Mouse (Mus musculus) cerebellum, adult 8-10 months (tissue): ENCODE results near the gene Itsn1.
A peak's percentile ranks its signal among the peaks of the same experiment; 100 is the strongest.

Experiments
- DNase-seq: peaks from one replicate; pipeline ENCODE4 v3.0.0; 2022

The Itsn1 gene

DNA sequence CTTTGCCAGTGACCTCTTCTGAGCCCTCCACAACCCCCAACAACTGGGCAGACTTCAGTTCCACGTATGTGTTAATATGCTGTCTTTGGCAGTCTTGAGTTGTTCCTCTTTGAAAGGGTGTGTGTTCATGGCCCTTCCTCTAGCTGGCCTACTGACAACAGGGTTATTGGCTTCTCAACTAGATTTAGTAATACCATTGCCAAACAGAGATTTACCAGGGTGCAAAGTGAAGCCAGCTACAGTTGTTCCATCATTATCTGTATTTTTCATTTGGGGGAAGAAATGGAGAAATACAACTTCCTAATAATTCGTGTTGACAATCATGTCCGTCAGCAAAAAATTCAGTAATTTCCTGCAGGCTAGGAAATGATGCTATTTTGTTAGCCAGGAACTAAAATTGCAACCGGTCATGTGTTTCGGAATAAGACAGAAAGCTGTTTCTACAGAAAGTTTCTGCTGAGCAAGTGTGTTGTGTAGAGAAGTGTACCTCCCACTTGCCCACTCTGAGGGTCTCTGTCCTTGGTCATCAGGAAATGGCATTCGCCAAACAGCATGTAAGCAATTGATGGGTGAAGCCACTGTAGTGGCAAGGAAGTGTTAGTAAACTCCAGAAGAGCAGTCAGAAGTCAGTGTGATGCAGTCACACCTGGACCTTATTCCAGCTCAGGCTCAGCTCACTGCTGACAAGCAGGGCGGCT lies 120.0 kb downstream of the Itsn1 start:
- DNase-seq: no peak

DNA sequence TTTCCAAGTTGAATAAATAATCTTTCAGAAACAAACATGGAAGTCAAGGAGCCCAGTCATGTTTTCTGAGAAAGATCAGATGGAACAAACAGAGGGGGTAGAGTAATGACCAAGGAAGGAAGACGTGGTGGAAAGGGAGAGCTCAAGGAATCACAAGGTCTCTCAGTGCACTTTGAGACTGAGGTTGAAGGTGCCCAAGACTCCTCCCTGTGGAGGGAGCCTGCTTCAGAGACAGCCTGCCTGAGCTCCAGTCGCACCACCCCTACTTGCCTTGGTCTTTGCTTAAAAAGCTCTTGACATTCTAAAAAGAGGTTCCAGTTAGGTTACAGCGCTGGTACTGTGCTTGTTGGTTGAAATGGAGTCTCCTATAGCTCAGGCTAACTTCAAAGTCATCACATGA lies 121.1 kb downstream of the Itsn1 start:
- DNase-seq: no peak

DNA sequence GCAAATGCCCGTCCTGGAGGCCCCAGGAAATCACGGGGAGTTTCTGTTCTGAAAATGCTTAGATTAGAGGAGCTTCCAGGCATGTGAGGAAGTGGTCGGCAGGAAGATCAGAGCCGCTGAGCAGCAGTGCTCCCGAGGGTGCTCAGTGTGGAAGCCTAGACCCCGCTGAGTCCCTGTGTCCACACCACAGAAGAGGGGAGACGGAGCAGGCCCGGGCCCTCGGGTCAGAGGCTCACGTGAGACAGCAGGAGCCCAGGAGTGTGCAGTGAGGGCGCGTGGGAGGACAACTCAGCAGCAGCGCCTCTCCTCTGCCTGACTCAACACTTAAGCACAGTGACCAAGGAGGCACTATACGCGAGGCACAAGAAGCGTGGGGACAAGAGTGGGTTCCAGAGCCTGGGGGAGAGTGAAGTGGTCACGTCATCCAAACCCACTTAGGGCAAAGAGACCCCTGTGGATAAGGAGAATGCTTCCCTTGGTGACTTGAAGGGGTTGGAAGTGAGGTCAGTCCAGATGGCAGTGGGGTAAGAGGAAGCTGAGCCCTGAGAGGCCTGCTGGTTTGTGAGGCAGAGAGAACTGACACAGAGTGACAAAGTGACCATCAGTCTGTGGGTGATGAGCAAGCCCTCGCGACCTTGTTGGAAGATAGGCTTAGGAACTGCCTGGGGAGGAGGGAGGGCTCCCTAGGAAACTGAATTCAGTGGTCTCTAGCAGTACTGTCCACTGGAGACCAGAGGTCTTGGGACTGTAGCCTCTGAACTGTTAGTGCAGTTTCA lies 122.6 kb downstream of the Itsn1 start:
- no peak for DNase-seq

DNA sequence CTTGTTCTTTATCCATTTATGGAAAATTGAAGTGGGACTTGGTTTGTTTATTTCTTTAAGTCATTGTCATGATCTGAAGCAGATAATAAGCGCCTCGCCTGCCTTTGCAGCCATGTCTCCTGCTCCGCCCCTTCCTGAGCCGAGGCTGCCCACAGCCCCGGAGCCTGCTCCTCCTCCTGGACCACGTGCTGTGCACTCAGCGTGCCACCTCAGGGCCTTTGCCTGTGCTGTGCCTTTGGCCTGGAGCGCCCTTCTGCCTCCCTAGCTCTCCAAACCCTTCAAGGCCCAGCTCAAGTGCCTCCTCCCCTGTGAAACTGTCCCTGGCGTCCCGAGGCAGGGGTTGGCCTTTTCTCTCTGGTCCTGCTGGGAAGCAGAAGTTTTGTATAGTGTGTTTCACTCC lies 123.7 kb downstream of the Itsn1 start:
- no peak for DNase-seq

DNA sequence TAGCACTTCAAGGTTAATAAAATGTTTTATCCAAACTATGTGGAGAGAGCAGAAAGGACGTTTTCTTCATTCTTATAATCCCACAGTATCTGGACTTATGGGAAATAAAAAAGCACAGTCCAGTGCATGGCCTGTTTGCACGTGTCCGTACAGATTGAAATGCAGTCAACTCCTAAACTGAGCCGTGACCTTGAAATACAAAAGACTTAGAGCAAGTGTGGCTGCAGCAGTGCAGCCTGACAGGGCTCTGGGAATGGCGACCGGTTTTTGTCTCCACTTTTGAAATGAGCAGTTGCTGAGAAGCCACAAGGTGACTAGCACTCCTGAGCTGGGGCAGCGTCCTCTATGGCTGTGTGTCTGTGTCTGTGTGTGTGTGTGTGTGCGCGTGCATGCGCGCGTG lies 124.1 kb downstream of the Itsn1 start:
- DNase-seq: no peak

DNA sequence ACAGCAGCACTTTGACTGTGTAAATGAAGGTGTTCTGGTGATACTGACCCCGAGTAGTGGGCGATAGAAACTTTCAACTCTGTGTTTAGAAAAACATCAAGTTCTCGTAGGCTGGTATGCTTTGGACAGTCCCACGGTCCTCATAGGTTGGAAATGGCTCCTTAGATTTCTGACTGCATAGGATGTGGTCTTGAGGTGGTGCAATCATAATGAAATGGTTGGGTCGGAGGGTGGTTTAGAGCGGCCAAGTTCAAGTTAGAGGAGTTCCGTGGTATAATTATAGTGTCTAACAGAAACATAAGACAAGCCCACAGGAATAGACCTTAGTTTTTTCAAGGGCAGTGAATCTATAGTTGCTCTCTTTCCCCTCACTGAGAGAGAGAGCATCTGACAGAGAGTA lies 129.6 kb downstream of the Itsn1 start:
- no peak for DNase-seq

DNA sequence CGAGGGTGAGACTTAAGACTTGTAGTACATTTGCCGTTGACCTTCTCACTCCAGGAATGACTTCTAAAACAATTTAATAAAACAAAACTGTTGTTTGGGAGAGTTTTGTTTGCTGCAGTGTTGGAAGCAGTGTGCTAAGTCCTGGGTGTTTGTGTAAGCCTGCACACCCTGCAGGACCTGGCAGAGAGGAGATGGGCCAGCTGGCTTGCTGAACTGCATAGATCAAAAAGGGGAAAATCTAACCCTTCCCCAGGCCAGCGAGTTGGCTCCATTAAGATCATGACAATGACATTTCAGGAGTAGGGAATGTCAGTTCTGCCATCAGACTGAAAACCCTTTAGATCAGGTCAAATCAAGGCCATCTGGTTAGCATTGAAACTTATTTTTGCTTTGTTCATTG lies 130.1 kb downstream of the Itsn1 start:
- no peak for DNase-seq

DNA sequence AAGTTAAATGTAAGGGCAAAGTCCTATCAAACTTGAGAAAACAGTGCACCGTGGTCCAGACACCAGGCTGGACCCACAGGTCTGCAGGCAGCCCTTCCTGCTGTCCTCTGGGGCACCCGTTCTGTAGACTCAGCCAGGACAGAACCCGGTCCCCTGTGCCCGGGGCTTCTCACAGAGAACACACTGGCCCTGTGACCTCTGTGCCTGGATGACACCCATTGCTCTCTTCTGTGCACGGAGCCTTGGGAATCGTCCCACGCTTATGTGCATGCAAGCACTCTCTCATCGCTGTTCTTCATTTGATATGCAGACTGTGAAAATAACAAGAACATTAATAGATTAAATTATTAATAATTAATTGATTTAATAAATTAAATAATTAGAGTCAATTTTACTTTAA lies 130.9 kb downstream of the Itsn1 start:
- DNase-seq: no peak

DNA sequence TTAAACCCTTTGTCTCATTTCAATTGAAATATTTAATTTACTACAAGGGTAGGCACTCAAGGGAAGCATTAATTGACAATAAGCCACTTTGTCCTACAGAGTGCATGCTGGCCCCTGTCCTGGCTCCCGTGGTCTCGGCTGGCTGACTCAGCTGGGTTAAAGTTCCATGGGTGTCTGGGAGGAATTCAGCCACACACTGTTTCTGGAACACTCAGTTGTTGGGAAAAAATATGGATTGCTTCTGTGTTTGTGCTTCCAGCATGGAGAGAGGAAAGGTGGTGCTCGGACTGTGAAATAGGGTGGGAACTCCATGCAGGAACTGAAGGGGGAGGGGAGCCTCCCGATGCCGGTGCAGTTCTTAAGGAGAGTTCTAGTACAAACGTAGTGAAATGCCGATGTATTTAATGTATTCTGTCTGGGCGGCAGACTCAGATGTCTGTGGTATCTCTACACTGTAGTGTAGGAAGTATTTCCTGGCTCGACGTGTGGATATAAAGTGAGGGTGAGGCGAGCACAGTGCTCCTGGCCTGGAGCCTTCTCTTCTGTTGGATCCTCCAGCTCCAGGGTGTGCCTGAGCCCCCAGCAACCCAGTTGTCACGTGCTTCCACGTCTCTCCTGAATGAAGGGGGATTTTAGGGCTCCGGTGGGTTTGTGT lies 131.5 kb downstream of the Itsn1 start:
- no peak for DNase-seq

DNA sequence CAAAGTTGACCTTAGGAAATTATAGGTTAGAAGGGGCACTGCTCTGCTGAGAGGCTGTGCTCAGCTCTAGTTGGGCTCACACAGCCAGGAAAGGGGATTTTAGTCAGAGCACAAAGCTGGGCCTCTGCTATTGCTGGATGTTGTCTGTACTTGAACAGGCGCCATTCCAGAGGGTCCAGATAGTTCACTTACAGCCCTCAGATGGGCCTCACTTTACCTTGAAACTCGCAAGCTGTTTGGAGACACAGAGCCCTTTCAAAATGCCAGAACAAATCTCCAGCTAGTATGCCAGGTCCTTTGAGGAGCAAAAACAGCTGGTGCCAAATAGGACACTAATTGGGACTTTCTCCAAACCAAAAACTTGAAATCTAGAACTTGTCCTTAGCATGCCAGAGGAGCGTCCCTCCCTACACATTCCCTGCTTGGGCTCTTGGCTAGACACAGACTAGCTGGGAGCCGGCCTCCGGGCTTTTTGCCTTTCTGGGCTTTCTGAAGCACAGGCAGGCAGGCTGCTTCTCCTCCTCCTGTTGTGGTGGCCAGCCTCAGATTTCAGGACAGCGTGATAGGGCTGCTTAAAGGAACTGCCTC lies 132.8 kb downstream of the Itsn1 start:
- DNase-seq: no peak

DNA sequence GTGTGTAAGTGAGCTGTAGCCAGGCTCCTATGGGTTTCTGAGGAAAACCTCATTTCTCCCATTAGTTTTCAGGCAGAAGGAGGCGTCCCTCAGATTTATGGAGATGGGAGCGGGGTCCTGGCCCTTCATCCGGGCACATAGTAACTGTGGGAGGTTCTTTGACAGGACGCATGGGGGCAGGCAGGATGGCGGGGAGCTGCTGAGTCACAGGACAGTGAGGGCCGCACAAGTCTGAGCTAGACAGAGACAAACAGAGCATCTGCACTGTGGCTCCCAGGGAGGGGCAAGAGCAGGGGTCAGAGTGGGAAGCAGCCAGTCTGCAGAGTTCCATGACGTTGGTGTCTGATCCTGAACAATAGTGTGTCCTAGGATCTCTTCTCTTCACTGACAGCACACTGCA lies 133.8 kb downstream of the Itsn1 start:
- DNase-seq: no peak

DNA sequence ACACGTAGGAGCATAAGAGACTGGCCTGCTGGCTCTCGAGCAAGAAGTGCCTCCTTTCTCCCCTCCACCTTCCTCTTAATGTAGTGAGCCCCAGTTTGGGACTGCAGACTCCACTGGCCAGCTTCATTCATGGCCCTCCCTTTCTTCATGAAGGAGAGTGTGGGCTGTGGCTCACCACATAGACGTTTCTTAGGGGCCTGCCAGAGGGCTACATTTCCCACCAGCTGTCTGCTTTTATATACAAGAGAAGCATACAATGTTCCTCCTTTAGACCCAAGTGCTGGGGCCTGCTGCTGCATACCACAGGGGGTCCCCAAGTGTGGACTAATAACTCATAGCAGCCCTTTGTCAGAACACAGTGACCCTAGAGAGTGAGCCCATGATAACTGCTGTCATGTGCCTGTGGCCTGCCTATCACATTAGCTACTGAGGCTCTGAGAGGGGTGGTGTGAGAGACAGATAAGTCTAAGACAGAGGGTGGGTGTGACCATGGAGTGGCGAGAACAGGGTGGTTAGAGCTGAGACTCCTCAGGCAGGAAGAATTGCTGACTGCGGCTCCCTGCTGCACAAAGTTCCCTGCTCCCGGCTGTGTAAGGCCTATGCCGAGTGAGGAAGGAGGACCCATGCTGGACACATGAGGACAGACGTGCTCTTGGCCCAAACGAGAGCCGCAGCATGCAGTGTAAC lies 135.7 kb downstream of the Itsn1 start:
- no peak for DNase-seq

DNA sequence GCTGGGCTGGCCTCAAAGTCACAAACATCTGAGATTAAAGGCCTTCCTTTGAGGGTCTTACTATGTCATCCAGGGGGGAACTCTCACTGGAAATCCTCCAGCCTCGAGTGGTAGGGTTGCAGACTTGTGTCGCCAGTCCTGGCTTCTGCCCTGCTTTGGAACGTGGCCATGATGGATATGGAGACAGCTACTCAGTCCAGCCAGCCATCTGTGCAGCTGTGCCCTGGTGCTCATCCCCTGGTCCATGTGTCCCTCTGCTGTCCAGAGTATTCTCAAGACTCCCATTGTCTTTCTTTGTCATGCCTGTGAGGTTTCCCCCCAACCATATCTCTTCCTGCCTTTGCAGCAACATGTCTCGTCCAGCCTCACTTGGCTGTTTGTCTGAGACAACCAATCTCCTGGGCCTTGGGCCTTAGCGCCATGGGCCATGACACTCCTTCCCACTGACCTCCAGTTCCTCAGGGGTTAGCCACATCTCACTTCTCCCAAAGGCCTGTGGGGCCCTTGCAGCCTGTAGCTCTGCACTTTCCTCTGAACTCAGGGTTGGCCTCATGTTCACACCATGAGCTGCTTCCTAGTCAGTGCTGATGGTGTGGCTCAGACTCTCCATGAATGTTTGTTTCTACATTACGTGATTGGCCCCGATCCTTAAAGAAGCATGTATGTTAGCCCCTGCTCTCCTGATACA lies 136.6 kb downstream of the Itsn1 start:
- no peak for DNase-seq

DNA sequence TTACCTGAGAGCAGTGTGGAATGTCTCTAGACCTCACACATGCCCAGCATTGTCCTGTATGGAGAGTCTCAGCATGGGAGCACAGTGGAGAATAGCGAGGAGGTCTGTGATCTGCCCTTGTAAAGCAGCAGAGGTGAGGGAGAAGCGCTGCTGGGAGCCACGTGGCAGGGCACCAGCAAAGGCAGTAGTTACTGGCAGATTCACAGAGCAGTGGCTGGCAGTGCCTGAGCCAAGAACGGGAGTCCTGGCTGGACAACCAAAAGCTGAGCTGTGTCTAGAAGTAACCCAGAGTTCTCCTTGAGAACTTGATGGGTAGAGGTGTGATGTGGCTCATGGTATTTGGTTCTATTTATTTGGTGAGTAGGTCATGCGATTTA lies 137.2 kb downstream of the Itsn1 start:
- DNase-seq: no peak

DNA sequence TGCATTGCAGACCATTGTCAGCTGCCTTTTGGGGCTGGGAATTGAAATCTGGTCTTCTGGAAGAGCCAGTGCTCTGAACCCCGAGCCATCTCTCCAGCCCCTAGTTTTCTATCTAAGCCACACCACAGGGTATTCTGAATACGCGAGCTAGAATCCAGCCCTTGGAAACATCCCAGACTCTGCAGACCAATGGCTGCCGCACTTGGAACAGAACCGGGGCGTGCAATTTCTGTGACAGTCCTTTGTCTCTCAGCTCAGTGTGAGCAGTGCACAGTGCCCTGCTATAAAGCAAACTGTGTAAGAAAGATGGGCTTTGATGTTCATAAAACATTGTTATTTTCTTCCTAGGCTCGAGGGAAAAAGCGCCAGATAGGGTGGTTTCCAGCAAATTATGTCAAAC lies 138.6 kb downstream of the Itsn1 start:
- no peak for DNase-seq

DNA sequence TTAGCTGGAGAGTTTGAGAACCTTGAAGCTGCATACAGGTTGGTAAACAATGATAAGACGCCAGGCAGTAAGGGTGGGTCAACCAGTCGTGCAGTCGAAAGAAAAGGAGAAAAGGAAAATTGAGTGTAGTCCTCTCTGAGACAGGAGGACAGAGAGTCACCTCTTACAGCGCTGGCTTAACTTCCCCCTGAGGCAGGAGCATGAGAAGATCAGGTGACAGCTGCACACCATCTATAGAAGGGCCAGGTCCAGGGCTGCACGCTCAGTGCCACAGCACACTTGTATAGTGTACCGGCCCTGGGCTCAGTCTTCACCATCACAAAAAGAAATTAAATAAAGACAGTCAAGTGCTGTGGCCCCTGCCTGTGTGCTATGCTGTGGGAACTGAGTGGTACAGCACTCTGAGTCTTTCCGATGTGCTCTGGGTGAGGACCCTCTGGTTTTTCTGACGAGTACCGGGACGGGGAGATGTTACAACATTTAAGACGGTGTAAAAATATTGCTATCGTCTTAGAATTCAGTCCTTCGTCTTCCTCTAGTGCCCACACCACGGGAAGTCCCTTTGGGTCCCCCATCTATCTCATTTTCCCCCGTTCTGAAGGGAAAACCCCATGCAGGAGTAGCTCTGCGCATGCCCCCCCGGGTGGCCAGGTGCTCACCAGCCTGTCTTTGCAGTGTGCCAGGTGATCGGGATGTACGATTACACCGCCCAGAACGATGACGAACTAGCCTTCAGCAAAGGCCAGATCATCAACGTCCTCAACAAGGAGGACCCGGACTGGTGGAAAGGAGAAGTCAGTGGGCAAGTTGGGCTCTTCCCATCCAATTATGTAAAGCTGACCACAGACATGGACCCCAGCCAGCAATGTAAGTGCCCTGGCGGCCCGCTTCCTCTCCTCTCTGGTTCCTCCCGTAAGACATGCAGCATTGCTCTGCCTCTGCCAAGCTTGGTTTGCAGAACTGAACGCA lies 140.1 kb downstream of the Itsn1 start:
- peak; percentile 64 for DNase-seq

DNA sequence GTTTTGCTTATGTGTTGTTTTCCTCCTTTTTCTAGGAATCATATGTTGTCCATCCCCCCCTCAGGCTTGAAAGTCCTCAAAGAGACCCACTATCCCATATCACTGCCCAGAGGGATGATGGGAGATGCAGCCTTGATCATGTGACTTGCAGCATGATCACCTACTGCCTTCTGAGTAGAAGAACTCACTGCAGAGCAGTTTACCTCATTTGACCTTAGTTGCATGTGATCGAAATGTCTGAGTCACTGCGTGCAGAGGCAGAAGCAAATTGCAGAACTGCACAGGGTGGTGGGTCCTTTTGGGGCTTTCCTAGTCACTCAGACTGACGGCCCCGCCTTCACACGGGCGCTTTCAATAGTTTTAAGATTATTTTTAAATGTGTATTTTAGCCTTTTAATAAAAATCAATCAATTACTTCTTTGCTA lies 141.1 kb downstream of the Itsn1 start:
- no peak for DNase-seq

DNA sequence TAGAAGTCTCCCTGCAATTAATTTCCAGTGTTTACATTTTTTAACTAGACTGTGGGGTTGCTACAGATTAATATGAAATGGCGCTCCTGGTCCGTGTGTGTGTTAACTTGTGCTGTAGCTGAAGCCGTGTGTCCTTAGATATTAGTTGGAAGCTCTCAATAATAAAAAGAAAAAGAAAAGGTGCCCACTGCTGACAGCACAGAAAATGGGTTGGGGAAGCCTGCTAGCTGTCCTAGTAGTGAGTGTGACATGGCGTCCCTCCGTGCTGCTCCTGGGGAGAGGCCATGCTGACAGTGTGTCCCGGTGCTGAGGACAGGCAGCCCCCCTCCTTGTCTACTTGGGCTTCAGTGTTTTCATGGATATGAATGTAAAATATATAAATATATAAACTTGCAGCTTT lies 142.1 kb downstream of the Itsn1 start:
- DNase-seq: no peak

DNA sequence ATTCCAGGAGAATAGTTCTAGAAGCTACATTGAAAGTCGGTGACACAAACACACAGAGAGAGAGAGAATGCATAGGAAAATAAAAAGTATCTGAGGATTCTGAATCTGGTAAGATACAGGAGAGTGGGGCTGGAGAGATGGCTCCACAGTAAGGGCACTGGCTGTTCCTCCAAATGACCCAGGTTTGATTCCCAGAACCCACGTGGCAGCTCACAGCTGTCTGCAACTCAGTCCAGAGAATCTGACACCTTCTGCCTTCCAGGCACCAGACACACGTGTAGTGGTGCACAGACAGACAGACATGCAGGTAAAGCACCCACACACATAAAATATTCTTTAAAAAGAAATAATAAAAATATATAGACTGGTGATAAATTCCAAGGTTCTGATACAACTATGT lies 144.6 kb downstream of the Itsn1 start:
- DNase-seq: no peak

DNA sequence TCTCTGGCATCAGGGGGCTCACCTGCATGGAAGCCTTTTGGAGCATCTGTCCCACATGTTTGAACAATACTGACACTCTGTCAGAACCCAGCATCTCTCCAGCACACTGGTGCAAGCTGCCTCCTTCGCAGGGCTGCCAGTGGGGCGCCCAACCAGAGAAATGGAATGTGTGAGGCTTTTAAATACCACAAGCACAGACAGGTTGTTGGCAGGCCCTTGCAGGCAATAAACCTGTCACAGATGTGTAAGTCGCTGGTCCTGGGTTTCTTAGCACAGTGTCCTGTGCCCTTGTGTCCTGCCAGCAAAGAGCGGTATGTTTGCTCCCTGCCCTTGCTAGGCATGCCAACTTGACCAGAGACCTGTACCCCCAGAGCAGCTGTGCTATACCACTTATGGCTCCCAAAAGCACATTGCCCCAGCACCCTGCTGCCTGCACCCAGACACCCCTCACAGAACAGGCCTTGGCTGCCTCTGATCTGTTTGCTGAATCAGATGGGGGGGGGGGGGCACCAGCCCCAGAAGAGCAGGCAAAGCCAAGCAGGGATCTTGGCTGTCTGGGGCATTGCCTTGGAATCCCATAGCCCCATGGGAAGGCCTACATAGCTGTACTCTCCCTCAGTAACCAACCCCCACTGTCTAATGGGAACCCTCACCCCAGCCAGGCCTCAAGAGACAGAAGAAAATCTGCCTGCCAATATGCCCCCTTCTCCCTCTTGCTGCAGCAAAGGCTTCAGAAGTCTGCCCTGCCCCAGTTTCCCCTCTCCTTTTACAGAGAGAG lies 146.7 kb downstream of the Itsn1 start:
- no peak for DNase-seq

DNA sequence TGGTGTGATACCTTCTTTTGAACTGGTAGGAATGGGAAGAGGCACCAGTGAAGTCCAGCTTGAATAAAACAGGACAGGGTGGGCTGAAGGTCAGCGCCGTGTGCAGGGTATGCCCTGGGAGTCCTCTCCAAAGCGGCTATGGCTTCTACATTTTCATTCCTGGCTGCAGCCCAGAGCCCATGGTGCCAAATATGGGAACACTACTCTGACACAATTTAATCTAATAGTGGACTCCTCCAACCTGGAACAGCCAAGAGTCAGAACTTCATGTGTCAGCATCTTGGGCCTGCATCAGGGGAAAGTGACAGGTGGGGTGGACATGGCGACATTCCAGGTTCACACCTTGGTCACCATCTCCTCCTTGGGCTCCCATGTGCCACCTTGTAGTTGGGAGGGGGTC lies 147.4 kb downstream of the Itsn1 start:
- no peak for DNase-seq
